Mouse (Mus musculus) kidney, embryonic 16.5 days (tissue): Measurements from ENCODE around the gene Samd4. TPM values are rescaled to one million over a fixed set of nuclear protein-coding genes. Genes with fewer than 3 reads are reported as not detected.

Experiments used
- ATAC-seq: fragments of 200-750 bp; cut with Nextera tagmentation; 2 replicates; pipeline ENCODE4 v1.8.0; 2017; ENCODE audit warnings: moderate TSS enrichment; ENCODE audit not compliant: low FRiP score, low TSS enrichment
- H3K27ac ChIP-seq: fragments of 300-500 bp; sonication (generic); 2 replicates; pipeline ENCODE4 v1.5.1; 2014; ENCODE audit warnings: low read length
- H3K27me3 ChIP-seq: fragments of 300-500 bp; sonication (generic); 2 replicates; pipeline ENCODE4 v1.6.1; 2014; ENCODE audit warnings: low read length, control low read depth, mixed read lengths; ENCODE audit not compliant: insufficient read depth
- H3K36me3 ChIP-seq: fragments of 300-500 bp; sonication (generic); 2 replicates; pipeline ENCODE4 v1.6.1; 2014; ENCODE audit warnings: low read length, control low read depth, mixed read lengths; ENCODE audit not compliant: insufficient read depth
- H3K4me1 ChIP-seq: fragments of 300-500 bp; sonication (generic); 2 replicates; pipeline ENCODE4 v1.6.1; 2014; ENCODE audit warnings: low read length, control low read depth, mixed read lengths; ENCODE audit not compliant: insufficient read depth
- H3K4me2 ChIP-seq: fragments of 300-500 bp; sonication (generic); replicated peaks from 2 replicates; pipeline ENCODE4 v1.6.1; 2014; ENCODE audit warnings: low read depth, low read length
- H3K4me3 ChIP-seq: fragments of 300-500 bp; sonication (generic); 2 replicates; pipeline ENCODE4 v1.5.1; 2014; ENCODE audit warnings: mild to moderate bottlenecking, low read length
- H3K9ac ChIP-seq: fragments of 300-500 bp; sonication (generic); replicated peaks from 2 replicates; pipeline ENCODE4 v1.6.1; 2014; ENCODE audit warnings: low read length
- H3K9me3 ChIP-seq: fragments of 300-500 bp; sonication (generic); 2 replicates; pipeline ENCODE4 v1.6.1; 2016; ENCODE audit warnings: low read length, control low read depth
- WGBS: fragments of 180-500 bp; shearing (Covaris S2); extraction: QIAGEN DNeasy Blood & Tissue Kit; methylation state at CpG from one replicate; pipeline ENCODE4 v1.1.7; 2014; 5-methylcytosine and 5-hydroxymethylcytosine counted together
- polyA plus RNA-seq: library from polyadenylated mRNA; unstranded; fragments of >200 nt; fragmentation: Nextera tagmentation; extraction: Ambion mirVana; gene quantifications from 2 replicates; pipeline ENCODE4 v1.2.1, GENCODE M21; 2015

Gene Samd4
- polyA plus RNA-seq, 1 experiment from 2014 or later, result 4.6 TPM

- Histone ChIP-seq H3K27me3 (no peaks in the 10 kb centered on the region), H3K9me3 (no peaks in the 10 kb centered on the region), H3K4me3 (no peak overlapping the region), H3K9ac (no peak overlapping the region), H3K4me2 (no peak overlapping the region), H3K36me3 (no peaks in the 10 kb centered on the region), H3K4me1 (peaks cover 16% of the 10 kb centered on the region), H3K27ac (no peak overlapping the region)
- ATAC-seq, result no peak
- WGBS, result 76% methylated on average over 3 of the region's 3 CpGs
These were observed 61.8 kb downstream of the Samd4 start for GRCm38 (mm10) chr14:46944411-46944810.

GRCm38 (mm10) chr14:46945903-46946490 is 63.3 kb downstream of the Samd4 start:
- Histone ChIP-seq H3K9ac (no peak overlapping the region), H3K4me2 (no peak overlapping the region), H3K27ac (no peak overlapping the region), H3K4me3 (no peak overlapping the region), H3K4me1 (peaks cover 28% of the 10 kb centered on the region), H3K36me3 (no peaks in the 10 kb centered on the region), H3K9me3 (no peaks in the 10 kb centered on the region), H3K27me3 (no peaks in the 10 kb centered on the region)
- ATAC-seq, result no peak
- 82% methylated on average over 10 of the region's 10 CpGs for WGBS

GRCm38 (mm10) chr14:46947644-46948043 is 65.0 kb downstream of the Samd4 start:
- Histone ChIP-seq H3K4me3 (no peak overlapping the region), H3K9ac (no peak overlapping the region), H3K4me2 (no peak overlapping the region), H3K9me3 (no peaks in the 10 kb centered on the region), H3K36me3 (no peaks in the 10 kb centered on the region), H3K27me3 (no peaks in the 10 kb centered on the region), H3K27ac (no peak overlapping the region), H3K4me1 (peaks cover 16% of the 10 kb centered on the region)
- WGBS, result 90% methylated on average over 3 of the region's 3 CpGs
- no peak for ATAC-seq

- 0 out of 2 replicates have a peak, but pooled peaks have one; percentile 49 for ATAC-seq
- H3K9me3 ChIP-seq, result no peaks in the 10 kb centered on the region
- WGBS, result 35% methylated on average over 11 of the region's 11 CpGs
- no peaks in the 10 kb centered on the region for H3K36me3 ChIP-seq
- no peak overlapping the region for H3K27ac ChIP-seq
- no peaks in the 10 kb centered on the region for H3K27me3 ChIP-seq
- no peak overlapping the region for H3K4me2 ChIP-seq
- no peak overlapping the region for H3K9ac ChIP-seq
- H3K4me1 ChIP-seq, result peaks cover 31% of the 10 kb centered on the region
- H3K4me3 ChIP-seq, result no peak overlapping the region
These were observed 68.1 kb downstream of the Samd4 start for GRCm38 (mm10) chr14:46950527-46951384.

GRCm38 (mm10) chr14:46952264-46952663 is 69.6 kb downstream of the Samd4 start:
- no peak overlapping the region for H3K9ac ChIP-seq
- H3K36me3 ChIP-seq, result no peaks in the 10 kb centered on the region
- no peak overlapping the region for H3K27ac ChIP-seq
- WGBS, result 45% methylated on average over 2 of the region's 2 CpGs
- ATAC-seq, result no peak
- no peak overlapping the region for H3K4me2 ChIP-seq
- peaks cover 40% of the 10 kb centered on the region for H3K4me1 ChIP-seq
- no peak overlapping the region for H3K4me3 ChIP-seq
- no peaks in the 10 kb centered on the region for H3K9me3 ChIP-seq
- no peaks in the 10 kb centered on the region for H3K27me3 ChIP-seq

GRCm38 (mm10) chr14:46955109-46955508 is 72.5 kb downstream of the Samd4 start:
- no peaks in the 10 kb centered on the region for H3K27me3 ChIP-seq
- no peak overlapping the region for H3K4me3 ChIP-seq
- H3K27ac ChIP-seq, result no peak overlapping the region
- peaks cover 35% of the 10 kb centered on the region for H3K4me1 ChIP-seq
- no peaks in the 10 kb centered on the region for H3K9me3 ChIP-seq
- no peak overlapping the region for H3K4me2 ChIP-seq
- WGBS, result 40% methylated on average over 2 of the region's 2 CpGs
- H3K9ac ChIP-seq, result no peak overlapping the region
- no peaks in the 10 kb centered on the region for H3K36me3 ChIP-seq
- no peak for ATAC-seq

- no peak overlapping the region for H3K27ac ChIP-seq
- peak; percentile 42; the same call in 1 of the 2 replicates for ATAC-seq
- WGBS, result 15% methylated on average over 9 of the region's 9 CpGs
These were observed 73.0 kb downstream of the Samd4 start for GRCm38 (mm10) chr14:46955574-46956043.

GRCm38 (mm10) chr14:46956121-46956520 is 73.5 kb downstream of the Samd4 start:
- H3K9me3 ChIP-seq, result no peaks in the 10 kb centered on the region
- H3K9ac ChIP-seq, result no peak overlapping the region
- no peaks in the 10 kb centered on the region for H3K27me3 ChIP-seq
- no peak for ATAC-seq
- H3K4me2 ChIP-seq, result no peak overlapping the region
- H3K27ac ChIP-seq, result no peak overlapping the region
- H3K36me3 ChIP-seq, result no peaks in the 10 kb centered on the region
- H3K4me1 ChIP-seq, result peaks cover 25% of the 10 kb centered on the region
- no peak overlapping the region for H3K4me3 ChIP-seq
- 14% methylated on average over 7 of the region's 7 CpGs for WGBS

More at GRCm38 (mm10) chr14:46955574-46956043, 73.0 kb downstream of the Samd4 start:
- no peaks in the 10 kb centered on the region for H3K27me3 ChIP-seq
- peaks cover 30% of the 10 kb centered on the region for H3K4me1 ChIP-seq
- H3K4me3 ChIP-seq, result no peak overlapping the region
- no peaks in the 10 kb centered on the region for H3K36me3 ChIP-seq
- H3K9ac ChIP-seq, result no peak overlapping the region
- H3K4me2 ChIP-seq, result no peak overlapping the region
- H3K9me3 ChIP-seq, result no peaks in the 10 kb centered on the region

GRCm38 (mm10) chr14:46959166-46959721 is 76.6 kb downstream of the Samd4 start:
- Histone ChIP-seq H3K9ac (no peak overlapping the region), H3K9me3 (no peaks in the 10 kb centered on the region), H3K27ac (no peak overlapping the region), H3K36me3 (no peaks in the 10 kb centered on the region), H3K4me1 (peaks cover 19% of the 10 kb centered on the region), H3K4me3 (no peak overlapping the region), H3K27me3 (no peaks in the 10 kb centered on the region), H3K4me2 (no peak overlapping the region)
- WGBS, result 64% methylated on average over 7 of the region's 7 CpGs
- no peak for ATAC-seq

GRCm38 (mm10) chr14:46959831-46960230 is 77.2 kb downstream of the Samd4 start:
- Histone ChIP-seq H3K4me1 (peaks cover 18% of the 10 kb centered on the region), H3K4me2 (no peak overlapping the region), H3K27ac (no peak overlapping the region), H3K9ac (no peak overlapping the region), H3K27me3 (no peaks in the 10 kb centered on the region), H3K9me3 (no peaks in the 10 kb centered on the region), H3K36me3 (no peaks in the 10 kb centered on the region), H3K4me3 (no peak overlapping the region)
- ATAC-seq, result no peak
- 89% methylated on average over 2 of the region's 2 CpGs for WGBS
